Mouse (Mus musculus): ENCODE data around the gene Cit.

GRCm38 (mm10) chr5:115882165-115882564, 37.1 kb downstream of the Cit start:
- TF ChIP-seq CTCF (IDR thresholded peaks at IDR 0.05; ENCODE audit: control insufficient read depth, insufficient read depth, insufficient replicate concordance, low read depth, low read length), result no peak
- no peak for TF ChIP-seq POLR2A (IDR thresholded peaks at IDR 0.05; ENCODE audit: control insufficient read depth, low read depth, low read length)

Measured in testis, adult 2 months (tissue).